Mouse (Mus musculus): ENCODE results near the gene Pcsk4. TPM values are rescaled to one million over a fixed set of nuclear protein-coding genes. Genes with fewer than 3 reads are reported as not detected.

Pcsk4 gene
- total and polyA plus RNA-seq, 3 experiments, result 0.46 to 1.1 TPM; not detected in 1

- H3K27ac ChIP-seq (ENCODE audit: insufficient read depth, low read depth), result no peak overlapping the region
- H3K4me3 ChIP-seq (replicated peaks in 1 of 3; ENCODE audit: low read depth in 2 of 3, low read length in 2 of 3, poor library complexity in 1 of 3), result no peak overlapping the region
Measured at GRCm38 (mm10) chr10:80317011-80317410, 12.3 kb downstream of the Pcsk4 start.

DNA sequence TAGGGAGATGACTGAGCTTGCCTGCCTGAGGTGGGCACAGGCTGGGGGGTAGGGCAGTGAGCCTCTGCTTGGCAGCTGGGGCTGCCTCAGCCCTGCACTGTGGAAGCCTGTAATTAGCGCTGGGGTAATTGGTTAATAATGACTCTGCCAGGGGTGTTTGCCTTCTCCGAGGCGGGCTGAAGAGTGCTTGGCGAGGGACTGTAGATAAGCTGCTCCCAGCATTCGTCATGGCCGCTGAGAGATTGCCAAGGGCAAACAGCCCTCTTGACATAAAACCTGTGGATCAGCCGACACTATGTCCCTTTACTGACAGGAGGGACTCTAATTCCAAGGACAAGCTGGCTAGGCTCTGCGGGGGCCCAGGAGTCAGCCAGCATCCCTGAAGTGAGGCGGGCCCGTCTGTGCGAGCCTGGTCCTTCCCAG lies 12.9 kb downstream of the Pcsk4 start:
- H3K9ac ChIP-seq (ENCODE audit: insufficient read depth, low read depth), result no peak overlapping the region
- H3K79me2 ChIP-seq (replicated peaks; ENCODE audit: control insufficient read depth, extremely low read depth, insufficient read depth, poor library complexity, severe bottlenecking), result peaks cover 13% of the 10 kb centered on the region
- H3K27me3 ChIP-seq (replicated peaks), result peaks cover 1% of the 10 kb centered on the region
- H3K4me3 ChIP-seq (replicated peaks in 1 of 3; ENCODE audit: low read depth in 2 of 3, low read length in 2 of 3, poor library complexity in 1 of 3), result no peak overlapping the region
- H3K9me3 ChIP-seq (replicated peaks; ENCODE audit: low read length), result no peaks in the 10 kb centered on the region
- no peak overlapping the region for H3K27ac ChIP-seq (ENCODE audit: insufficient read depth, low read depth)
- no peak overlapping the region for H3K4me2 ChIP-seq (ENCODE audit: insufficient read depth, low read depth, poor library complexity, severe bottlenecking)
- TF ChIP-seq USF2 (conservative IDR thresholded peaks at IDR 0.05; ENCODE audit: low read depth, low read length) (no peak), TBP (conservative IDR thresholded peaks at IDR 0.05; ENCODE audit: low read depth, low read length) (no peak), POLR2AphosphoS2 (IDR thresholded peaks at IDR 0.05; ENCODE audit: low read depth, low read length) (no peak; the same call in 1 of the 2 replicates), NRF1 (IDR thresholded peaks at IDR 0.05; ENCODE audit: low read depth, low read length) (no peak), JUN (IDR thresholded peaks at IDR 0.05; ENCODE audit: insufficient read depth, low read depth, low read length) (no peak), NELFE (IDR thresholded peaks at IDR 0.05; ENCODE audit: low read depth, low read length) (no peak), IRF4 (IDR thresholded peaks at IDR 0.05; ENCODE audit: low read depth, low read length) (no peak), KAT2A (IDR thresholded peaks at IDR 0.05; ENCODE audit: insufficient replicate concordance, low read length) (no peak), TCF12 (IDR thresholded peaks at IDR 0.05; ENCODE audit: low read depth, low read length) (no peak), SMC3 (IDR thresholded peaks at IDR 0.05; ENCODE audit: low read depth, low read length) (no peak), SIN3A (IDR thresholded peaks at IDR 0.05; ENCODE audit: low read length) (no peak), MYC (IDR thresholded peaks at IDR 0.05; ENCODE audit: low read depth, low read length) (no peak)
- peaks cover 20 to 46% of the 10 kb centered on the region in 2 experiments for H3K36me3 ChIP-seq (replicated peaks in 1 of 2; ENCODE audit: control insufficient read depth in 1 of 2, insufficient read depth in 1 of 2, low read length in 1 of 2)
- in situ Hi-C loops (cut with MboI; ENCODE audit: low pct_ligation_motif_present, low pct_unique_long_range_greater_than_20kb, low sequenced_read_pairs) (no loop called here), dilution Hi-C loops (cut with MboI; ENCODE audit: extremely low pct_ligation_motif_present, extremely low pct_unique_long_range_greater_than_20kb, low sequenced_read_pairs) (no loop called here)
- no peak for DNase-seq (ENCODE audit: extremely low read depth)
- peaks cover 22 to 35% of the 10 kb centered on the region in 2 experiments for H3K4me1 ChIP-seq (ENCODE audit: control insufficient read depth in 1 of 2, insufficient read depth in 2 of 2)

More at GRCm38 (mm10) chr10:80317011-80317410, 12.3 kb downstream of the Pcsk4 start:
- no peak overlapping the region for H3K9ac ChIP-seq (ENCODE audit: insufficient read depth, low read depth)
- H3K4me2 ChIP-seq (ENCODE audit: insufficient read depth, low read depth, poor library complexity, severe bottlenecking), result no peak overlapping the region
- DNase-seq (ENCODE audit: extremely low read depth), result no peak
- peaks cover 20 to 46% of the 10 kb centered on the region in 2 experiments for H3K36me3 ChIP-seq (replicated peaks in 1 of 2; ENCODE audit: control insufficient read depth in 1 of 2, insufficient read depth in 1 of 2, low read length in 1 of 2)
- peaks cover 13% of the 10 kb centered on the region for H3K79me2 ChIP-seq (replicated peaks; ENCODE audit: control insufficient read depth, extremely low read depth, insufficient read depth, poor library complexity, severe bottlenecking)
- peaks cover 28 to 42% of the 10 kb centered on the region in 2 experiments for H3K4me1 ChIP-seq (ENCODE audit: control insufficient read depth in 1 of 2, insufficient read depth in 2 of 2)
- H3K27me3 ChIP-seq (replicated peaks), result no peaks in the 10 kb centered on the region
- in situ Hi-C loops (cut with MboI; ENCODE audit: low pct_ligation_motif_present, low pct_unique_long_range_greater_than_20kb, low sequenced_read_pairs) (no loop called here), dilution Hi-C loops (cut with MboI; ENCODE audit: extremely low pct_ligation_motif_present, extremely low pct_unique_long_range_greater_than_20kb, low sequenced_read_pairs) (no loop called here)
- no peaks in the 10 kb centered on the region for H3K9me3 ChIP-seq (replicated peaks; ENCODE audit: low read length)
- TF ChIP-seq ZNF384 (IDR thresholded peaks at IDR 0.05; ENCODE audit: low read depth, low read length), result no peak
- no peak for TF ChIP-seq SIN3A (IDR thresholded peaks at IDR 0.05; ENCODE audit: low read length)
- TF ChIP-seq ZKSCAN1 (IDR thresholded peaks at IDR 0.05; ENCODE audit: borderline replicate concordance, low read depth, low read length), result no peak
- no peak for TF ChIP-seq SMC3 (IDR thresholded peaks at IDR 0.05; ENCODE audit: low read depth, low read length)
- no peak for TF ChIP-seq NELFE (IDR thresholded peaks at IDR 0.05; ENCODE audit: low read depth, low read length)
